Mouse (Mus musculus) C2C12 (cell line): ENCODE measurements at regions not wholly inside any gene's neighbourhood (a gene's known extent, or its start where the extent isn't known, plus 50 kb on each side); places are given as distances from the start of the nearest gene placed in this dataset.

Source experiments
- H3K27me3 ChIP-seq: one replicate; pipeline ENCODE4 v1.6.1; 2011; ENCODE audit not compliant: control insufficient read depth, insufficient read depth, insufficient read length
- H3K36me3 ChIP-seq: one replicate; pipeline ENCODE4 v1.6.1; 2011; ENCODE audit not compliant: control insufficient read depth, insufficient read depth
- H3K4me3 ChIP-seq: one replicate; pipeline ENCODE4 v1.5.1; 2011; ENCODE audit warnings: mild to moderate bottlenecking, control low read depth; ENCODE audit not compliant: poor library complexity, insufficient read depth, severe bottlenecking
- H3K79me2 ChIP-seq: one replicate; pipeline ENCODE4 v1.6.1; 2011; ENCODE audit not compliant: control insufficient read depth, insufficient read depth
- H3K79me3 ChIP-seq: one replicate; pipeline ENCODE4 v1.6.1; 2011; ENCODE audit warnings: low read depth, control low read depth
- H3ac ChIP-seq: one replicate; pipeline ENCODE3; 2011; ENCODE audit warnings: low read depth; ENCODE audit not compliant: control insufficient read depth, insufficient read length
- CEBPB ChIP-seq: IDR thresholded peaks from one replicate; pipeline ENCODE4 v1.6.1; 2011; ENCODE audit warnings: low read depth, mild to moderate bottlenecking, control low read depth, moderate library complexity
- CTCF ChIP-seq: IDR thresholded peaks from one replicate; pipeline ENCODE4 v1.5.1; 2011; ENCODE audit not compliant: control insufficient read depth, insufficient read depth, insufficient read length
- FOSL1 ChIP-seq: IDR thresholded peaks from one replicate; pipeline ENCODE4 v1.8.0; 2011; ENCODE audit warnings: mild to moderate bottlenecking, low read length; ENCODE audit not compliant: poor library complexity, insufficient read depth, severe bottlenecking
- MAX ChIP-seq: IDR thresholded peaks from one replicate; pipeline ENCODE4 v1.6.1; 2011; ENCODE audit warnings: mild to moderate bottlenecking, control low read depth
- MYOD1 ChIP-seq: IDR thresholded peaks from one replicate; pipeline ENCODE4 v1.6.1; 2011; ENCODE audit warnings: low read depth; ENCODE audit not compliant: control insufficient read depth, insufficient read length
- MYOG ChIP-seq: IDR thresholded peaks from one replicate; pipeline ENCODE4 v1.6.1; 2011; ENCODE audit not compliant: control insufficient read depth, insufficient read length; ENCODE audit errors: extremely low read depth
- USF1 ChIP-seq: IDR thresholded peaks from one replicate; pipeline ENCODE4 v1.6.1; 2011; ENCODE audit warnings: low read depth, mild to moderate bottlenecking, control low read depth, moderate library complexity

GRCm38 (mm10) chr11:117568606-117568991, 84.4 kb downstream of the Gm11733 start:
- TF ChIP-seq MYOD1, result no peak
- peak; percentile 13 for TF ChIP-seq FOSL1
- peak; percentile 59 for TF ChIP-seq CEBPB
- no peak for TF ChIP-seq MAX
- Histone ChIP-seq H3K79me3 (no peaks in the 10 kb centered on the region), H3K4me3 (no peak overlapping the region), H3K36me3 (no peaks in the 10 kb centered on the region), H3K79me2 (no peaks in the 10 kb centered on the region), H3K27me3 (no peaks in the 10 kb centered on the region), H3ac (peak overlapping the region; percentile 39)

GRCm38 (mm10) chr11:117569566-117570101, 84.5 kb upstream of the Tnrc6c start:
- no peaks in the 10 kb centered on the region for H3K27me3 ChIP-seq
- TF ChIP-seq MYOD1 (no peak), MYOG (no peak), CTCF (no peak), MAX (no peak), CEBPB (no peak), USF1 (no peak), FOSL1 (no peak)
- H3K36me3 ChIP-seq, result no peaks in the 10 kb centered on the region
- no peaks in the 10 kb centered on the region for H3K79me3 ChIP-seq
- no peak overlapping the region for H3ac ChIP-seq
- H3K79me2 ChIP-seq, result no peaks in the 10 kb centered on the region
- H3K4me3 ChIP-seq, result no peak overlapping the region

- no peaks in the 10 kb centered on the region for H3K36me3 ChIP-seq
- no peaks in the 10 kb centered on the region for H3K79me3 ChIP-seq
- no peaks in the 10 kb centered on the region for H3K79me2 ChIP-seq
- no peak for TF ChIP-seq MYOD1
- no peak for TF ChIP-seq MYOG
- no peak for TF ChIP-seq FOSL1
- TF ChIP-seq USF1, result no peak
- no peak for TF ChIP-seq CEBPB
- TF ChIP-seq CTCF, result no peak
- no peak for TF ChIP-seq MAX
- H3K27me3 ChIP-seq, result no peaks in the 10 kb centered on the region
- H3K4me3 ChIP-seq, result no peak overlapping the region
- no peak overlapping the region for H3ac ChIP-seq
Observed at GRCm38 (mm10) chr11:117571858-117572257, 82.2 kb upstream of the Tnrc6c start.

- no peak overlapping the region for H3K4me3 ChIP-seq
Observed at GRCm38 (mm10) chr11:117574721-117575120, 79.4 kb upstream of the Tnrc6c start.

GRCm38 (mm10) chr11:117579121-117579520, 75.0 kb upstream of the Tnrc6c start:
- H3K27me3 ChIP-seq, result no peaks in the 10 kb centered on the region
- no peak overlapping the region for H3ac ChIP-seq
- no peaks in the 10 kb centered on the region for H3K79me2 ChIP-seq
- H3K4me3 ChIP-seq, result no peak overlapping the region
- no peaks in the 10 kb centered on the region for H3K79me3 ChIP-seq
- H3K36me3 ChIP-seq, result no peaks in the 10 kb centered on the region
- TF ChIP-seq CTCF (no peak), MYOD1 (no peak)

More at GRCm38 (mm10) chr11:117574721-117575120, 79.4 kb upstream of the Tnrc6c start:
- H3K27me3 ChIP-seq, result no peaks in the 10 kb centered on the region
- TF ChIP-seq CTCF, result no peak
- TF ChIP-seq MYOG, result no peak
- TF ChIP-seq FOSL1, result no peak
- TF ChIP-seq CEBPB, result no peak
- TF ChIP-seq USF1, result no peak
- no peak for TF ChIP-seq MAX
- TF ChIP-seq MYOD1, result no peak
- H3K79me2 ChIP-seq, result no peaks in the 10 kb centered on the region
- H3K79me3 ChIP-seq, result no peaks in the 10 kb centered on the region
- no peak overlapping the region for H3ac ChIP-seq
- H3K36me3 ChIP-seq, result no peaks in the 10 kb centered on the region

- H3K36me3 ChIP-seq, result no peaks in the 10 kb centered on the region
- no peak overlapping the region for H3K4me3 ChIP-seq
- no peaks in the 10 kb centered on the region for H3K79me2 ChIP-seq
- no peaks in the 10 kb centered on the region for H3K27me3 ChIP-seq
- TF ChIP-seq MAX (no peak), USF1 (no peak), CTCF (no peak), CEBPB (no peak), MYOG (no peak), MYOD1 (no peak), FOSL1 (no peak)
- H3K79me3 ChIP-seq, result no peaks in the 10 kb centered on the region
- no peak overlapping the region for H3ac ChIP-seq
Observed at GRCm38 (mm10) chr11:117579720-117580119, 74.4 kb upstream of the Tnrc6c start.
